In genomic region chr8:46257921-46258682, GRCm38 (mm10) we compare ENCODE assay signal across 38 mouse cellular contexts. TPM values are rescaled to one million over a fixed set of nuclear protein-coding genes. Genes with fewer than 3 reads are reported as not detected.
DNase-seq lines count a peak whose midpoint lies in the region; ATAC-seq lines count a peak whose summit lies in the region.
"Had no signal": no experiment of that assay in that cellular context is flagged by ENCODE, and none has a peak within 500 bp of the region (broad histone marks: within the 10 kb centered on the region; RNA-seq: fewer than 3 reads in every experiment).

No protein-coding gene starts in this region.

- no peak overlapping the region for H3K4me2 ChIP-seq in embryonic facial prominence, embryonic 14.5 days (ENCODE audit: low read depth, low read length)
- peak overlapping the region; percentile 5; the same call in 1 of the 2 replicates for H3K4me2 ChIP-seq in hindbrain, embryonic 11.5 days (replicated peaks; ENCODE audit: low read depth, low read length)
- H3K4me2 ChIP-seq in hindbrain, embryonic 16.5 days (ENCODE audit: low read length), result no peak overlapping the region; the same call in 1 of the 2 replicates
- H3K4me2 ChIP-seq in midbrain, embryonic 11.5 days, result peak overlapping the region; percentile 31
- peak overlapping the region; percentile 44 for H3K4me2 ChIP-seq in midbrain, embryonic 16.5 days (ENCODE audit: low read length)
- H3K4me2 ChIP-seq: embryonic facial prominence, embryonic 13.5 days; forebrain, embryonic 13.5 days; hindbrain, embryonic 14.5 days; intestine, embryonic 15.5 days; limb, embryonic 13.5 days; liver, embryonic 11.5 days; lung, embryonic 15.5 days; neural tube, embryonic 15.5 days had no signal

- no peaks in the 10 kb centered on the region for H3K4me1 ChIP-seq in embryonic facial prominence, embryonic 14.5 days (ENCODE audit: control insufficient read depth, insufficient read depth, low read length)
- peaks cover 11% of the 10 kb centered on the region for H3K4me1 ChIP-seq in embryonic facial prominence, embryonic 10.5 days
- H3K4me1 ChIP-seq in hindbrain, embryonic 11.5 days (replicated peaks; ENCODE audit: control insufficient read depth, insufficient read depth, low read length), result 0 out of 2 replicates have a peak, but pooled peaks cover 2% of the 10 kb centered on the region
- H3K4me1 ChIP-seq in hindbrain, embryonic 16.5 days (ENCODE audit: control insufficient read depth, insufficient read depth, low read depth, low read length), result no peaks in the 10 kb centered on the region
- H3K4me1 ChIP-seq in midbrain, embryonic 11.5 days (ENCODE audit: control insufficient read depth, insufficient read depth, low read length), result peaks cover 13% of the 10 kb centered on the region
- H3K4me1 ChIP-seq in midbrain, embryonic 16.5 days (ENCODE audit: control insufficient read depth, insufficient read depth, low read length), result peaks cover 3% of the 10 kb centered on the region; the same call in 1 of the 2 replicates
- H3K4me1 ChIP-seq: forebrain, embryonic 13.5 days; intestine, embryonic 15.5 days; limb, embryonic 13.5 days; lung, embryonic 15.5 days; megakaryocyte, embryonic 14.5 days; neural tube, embryonic 15.5 days had no signal

- no peaks in the 10 kb centered on the region for H3K27me3 ChIP-seq in embryonic facial prominence, embryonic 14.5 days (replicated peaks; ENCODE audit: control insufficient read depth, insufficient read depth, low read length)
- peaks cover 11% of the 10 kb centered on the region; the same call in 1 of the 2 replicates for H3K27me3 ChIP-seq in embryonic facial prominence, embryonic 10.5 days (replicated peaks; ENCODE audit: low read depth, poor library complexity, severe bottlenecking)
- no peaks in the 10 kb centered on the region for H3K27me3 ChIP-seq in hindbrain, embryonic 11.5 days (ENCODE audit: control insufficient read depth, insufficient read depth, low read length)
- no peaks in the 10 kb centered on the region for H3K27me3 ChIP-seq in hindbrain, embryonic 16.5 days (replicated peaks; ENCODE audit: control insufficient read depth, insufficient read depth, low read length)
- H3K27me3 ChIP-seq in midbrain, embryonic 11.5 days (ENCODE audit: control insufficient read depth, insufficient read depth, low read length), result no peaks in the 10 kb centered on the region; the same call in 1 of the 2 replicates
- no peaks in the 10 kb centered on the region for H3K27me3 ChIP-seq in midbrain, embryonic 16.5 days (ENCODE audit: control insufficient read depth, insufficient read depth, low read depth, low read length)
- H3K27me3 ChIP-seq: CH12.LX; forebrain, embryonic 13.5 days; intestine, embryonic 15.5 days; limb, embryonic 13.5 days; lung, embryonic 15.5 days; megakaryocyte, embryonic 14.5 days; neural tube, embryonic 15.5 days had no signal

- H3K9me3 ChIP-seq in embryonic facial prominence, embryonic 14.5 days (ENCODE audit: control insufficient read depth, low read length), result no peaks in the 10 kb centered on the region
- 0 out of 2 replicates have a peak, but pooled peaks cover 3% of the 10 kb centered on the region for H3K9me3 ChIP-seq in embryonic facial prominence, embryonic 10.5 days
- H3K9me3 ChIP-seq in hindbrain, embryonic 11.5 days (ENCODE audit: control insufficient read depth, low read length), result no peaks in the 10 kb centered on the region
- H3K9me3 ChIP-seq in hindbrain, embryonic 16.5 days (ENCODE audit: control insufficient read depth, low read length), result no peaks in the 10 kb centered on the region
- H3K9me3 ChIP-seq in midbrain, embryonic 11.5 days (ENCODE audit: control insufficient read depth, low read length), result no peaks in the 10 kb centered on the region
- H3K9me3 ChIP-seq in midbrain, embryonic 16.5 days (replicated peaks; ENCODE audit: control insufficient read depth, low read length, poor library complexity, severe bottlenecking), result no peaks in the 10 kb centered on the region
- H3K9me3 ChIP-seq: embryonic facial prominence, embryonic 13.5 days; forebrain, embryonic 13.5 days; intestine, embryonic 15.5 days; limb, embryonic 13.5 days; lung, embryonic 15.5 days; neural tube, embryonic 15.5 days had no signal

- H3K4me3 ChIP-seq in embryonic facial prominence, embryonic 14.5 days (ENCODE audit: low read depth, low read length), result no peak overlapping the region
- no peak overlapping the region for H3K4me3 ChIP-seq in embryonic facial prominence, embryonic 10.5 days
- H3K4me3 ChIP-seq in hindbrain, embryonic 11.5 days (ENCODE audit: low read depth, low read length), result no peak overlapping the region
- H3K4me3 ChIP-seq in hindbrain, embryonic 16.5 days (ENCODE audit: low read length), result no peak overlapping the region
- H3K4me3 ChIP-seq in midbrain, embryonic 11.5 days (ENCODE audit: low read depth, low read length), result no peak overlapping the region
- H3K4me3 ChIP-seq in midbrain, embryonic 16.5 days (ENCODE audit: low read depth, low read length), result no peak overlapping the region
- H3K4me3 ChIP-seq: embryonic facial prominence, embryonic 13.5 days; forebrain, embryonic 13.5 days; intestine, embryonic 15.5 days; limb, embryonic 13.5 days; lung, embryonic 15.5 days; megakaryocyte, embryonic 14.5 days; neural tube, embryonic 15.5 days had no signal

- H3K36me3 ChIP-seq in embryonic facial prominence, embryonic 14.5 days (ENCODE audit: control insufficient read depth, insufficient read depth, low read length), result no peaks in the 10 kb centered on the region
- H3K36me3 ChIP-seq in embryonic facial prominence, embryonic 10.5 days (replicated peaks), result no peaks in the 10 kb centered on the region
- no peaks in the 10 kb centered on the region for H3K36me3 ChIP-seq in hindbrain, embryonic 11.5 days (ENCODE audit: control insufficient read depth, insufficient read depth, low read length)
- no peaks in the 10 kb centered on the region for H3K36me3 ChIP-seq in hindbrain, embryonic 16.5 days (ENCODE audit: control insufficient read depth, insufficient read depth, low read length)
- no peaks in the 10 kb centered on the region for H3K36me3 ChIP-seq in midbrain, embryonic 11.5 days (ENCODE audit: control insufficient read depth, insufficient read depth, low read length)
- no peaks in the 10 kb centered on the region for H3K36me3 ChIP-seq in midbrain, embryonic 16.5 days (ENCODE audit: control insufficient read depth, insufficient read depth, low read length)
- H3K36me3 ChIP-seq: embryonic facial prominence, embryonic 13.5 days; intestine, embryonic 15.5 days; limb, embryonic 13.5 days; lung, embryonic 15.5 days; neural tube, embryonic 15.5 days had no signal

- no peak overlapping the region for H3K27ac ChIP-seq in embryonic facial prominence, embryonic 14.5 days (replicated peaks; ENCODE audit: low read depth, low read length)
- no peak overlapping the region for H3K27ac ChIP-seq in embryonic facial prominence, embryonic 10.5 days (replicated peaks)
- no peak overlapping the region for H3K27ac ChIP-seq in hindbrain, embryonic 11.5 days (ENCODE audit: low read depth, low read length)
- H3K27ac ChIP-seq in hindbrain, embryonic 16.5 days (ENCODE audit: low read depth, low read length), result no peak overlapping the region
- H3K27ac ChIP-seq in midbrain, embryonic 11.5 days (ENCODE audit: low read depth, low read length), result peak overlapping the region; percentile 32; the same call in 1 of the 2 replicates
- no peak overlapping the region for H3K27ac ChIP-seq in midbrain, embryonic 16.5 days (ENCODE audit: low read length)
- H3K27ac ChIP-seq: embryonic facial prominence, embryonic 13.5 days; forebrain, embryonic 13.5 days; hindbrain, embryonic 14.5 days; intestine, embryonic 15.5 days; limb, embryonic 13.5 days; lung, embryonic 15.5 days; neural tube, embryonic 15.5 days had no signal

- DNase-seq in embryonic facial prominence, embryonic 14.5 days (ENCODE audit: low spot score), result peak; percentile 43
- no peak for DNase-seq in embryonic facial prominence, embryonic 10.5 days (ENCODE audit: low spot score)
- no peak for DNase-seq in hindbrain, embryonic 11.5 days (ENCODE audit: low spot score)
- peak; percentile 90 for DNase-seq in midbrain, embryonic 11.5 days (ENCODE audit: low spot score, missing footprints)
- DNase-seq in spleen, adult 18-20 months, result no peak
- DNase-seq: adrenal gland, postnatal 10 days; cerebellum, adult 11 months; cerebellum, adult 9-10 months; cerebellum, postnatal 36 days; gastrocnemius, postnatal 36 days; heart, postnatal 4 days; kidney, adult 2 months; kidney, postnatal 4 days; lung, postnatal 4 days; right cerebral cortex, adult 18-20 months; right cerebral cortex, postnatal 4 days had no signal

- WGBS in embryonic facial prominence, embryonic 14.5 days, result 23% methylated on average over 19 of the region's 19 CpGs
- 28% methylated on average over 19 of the region's 19 CpGs for WGBS in embryonic facial prominence, embryonic 10.5 days
- 35% methylated on average over 19 of the region's 19 CpGs for WGBS in hindbrain, embryonic 11.5 days
- WGBS in hindbrain, embryonic 16.5 days, result 32% methylated on average over 19 of the region's 19 CpGs
- WGBS in midbrain, embryonic 11.5 days, result 13% methylated on average over 19 of the region's 19 CpGs
- whole genome bisulfite sequencing in midbrain, embryonic 16.5 days, result 11% methylated on average over 19 of the region's 19 CpGs

- peak; percentile 81; the same call in 1 of the 2 replicates for ATAC-seq in embryonic facial prominence, embryonic 14.5 days (ENCODE audit: low read depth)
- ATAC-seq in hindbrain, embryonic 11.5 days (ENCODE audit: low FRiP score), result no peak
- ATAC-seq in hindbrain, embryonic 16.5 days, result no peak
- peak; percentile 96 for ATAC-seq in midbrain, embryonic 11.5 days (ENCODE audit: low FRiP score)
- ATAC-seq in midbrain, embryonic 16.5 days, result peak; percentile 54; the same call in 1 of the 2 replicates
- ATAC-seq in erythroid progenitor cell, adult 5-6 weeks (replicated peaks; ENCODE audit: low FRiP score, poor library complexity, severe bottlenecking), result no peak
- ATAC-seq: forebrain, embryonic 13.5 days; intestine, embryonic 15.5 days had no signal

- no peak overlapping the region for H3K9ac ChIP-seq in embryonic facial prominence, embryonic 14.5 days (ENCODE audit: low read depth, low read length)
- H3K9ac ChIP-seq in hindbrain, embryonic 11.5 days (ENCODE audit: low read depth, low read length), result no peak overlapping the region
- H3K9ac ChIP-seq in hindbrain, embryonic 16.5 days (ENCODE audit: low read depth, low read length), result no peak overlapping the region
- no peak overlapping the region for H3K9ac ChIP-seq in midbrain, embryonic 11.5 days (ENCODE audit: low read length)
- H3K9ac ChIP-seq in midbrain, embryonic 16.5 days (ENCODE audit: low read depth, low read length), result no peak overlapping the region
- H3K9ac ChIP-seq: embryonic facial prominence, embryonic 13.5 days; forebrain, embryonic 13.5 days; hindbrain, embryonic 14.5 days; intestine, embryonic 15.5 days; limb, embryonic 13.5 days; lung, embryonic 15.5 days; neural tube, embryonic 15.5 days had no signal

RNA-seq across cellular contexts. Expression of gene Helt, which starts 36.4 kb away (rescaled TPM):
- polyA plus RNA-seq in embryonic facial prominence, embryonic 14.5 days (2014; fragmentation: Nextera tagmentation; extraction: Ambion mirVana), result 0.39 and 0.72 TPM in 2 replicates
- 0.36 and 0.64 TPM in 2 replicates for polyA plus RNA-seq in embryonic facial prominence, embryonic 10.5 days (2016; fragmentation: Nextera tagmentation; extraction: Ambion mirVana)
- 0.60 and 1.1 TPM in 2 replicates for polyA plus RNA-seq in hindbrain, embryonic 11.5 days (2014; fragmentation: Nextera tagmentation; extraction: Ambion mirVana)
- 1.0 TPM in 1 of 2 replicates, not detected in the other for polyA plus RNA-seq in hindbrain, embryonic 16.5 days (2015; fragmentation: Nextera tagmentation; extraction: Ambion mirVana)
- 48.9 and 49.0 TPM in 2 replicates for polyA plus RNA-seq in midbrain, embryonic 11.5 days (2014; fragmentation: Nextera tagmentation; extraction: Ambion mirVana)
- 2.8 and 3.2 TPM in 2 replicates for polyA plus RNA-seq in midbrain, embryonic 16.5 days (2015; fragmentation: Nextera tagmentation; extraction: Ambion mirVana)
- not detected in 2 replicates for total RNA-seq in erythroid progenitor cell, adult 5-6 weeks (2015; ENCODE audit: low replicate concordance)
- not detected in 2 replicates for total RNA-seq in erythroid progenitor cell, adult 5-6 weeks (2017; ENCODE audit: low replicate concordance)
- total RNA-seq: adrenal gland, postnatal 10 days; CH12.LX; ES-E14; heart, postnatal 4 days; layer of hippocampus, adult 8-10 months; layer of hippocampus, postnatal 25 days; left cerebral cortex, postnatal 36 days had no signal
- polyA plus RNA-seq: C2C12; embryonic facial prominence, embryonic 13.5 days; heart, embryonic 16.5 days; hindbrain, embryonic 14.5 days; intestine, embryonic 15.5 days; kidney, adult 2 months; kidney, embryonic 16.5 days; limb, embryonic 13.5 days; liver, embryonic 11.5 days; liver, embryonic 16.5 days; lung, embryonic 15.5 days; neural tube, embryonic 15.5 days; stomach, embryonic 14.5 days had no signal

RNA-seq across cellular contexts. Expression of gene Slc25a4, which starts 47.0 kb away (rescaled TPM):
- polyA plus RNA-seq in embryonic facial prominence, embryonic 14.5 days (2014; fragmentation: Nextera tagmentation; extraction: Ambion mirVana), result 580 and 582 TPM in 2 replicates
- 543 and 574 TPM in 2 replicates for polyA plus RNA-seq in embryonic facial prominence, embryonic 10.5 days (2016; fragmentation: Nextera tagmentation; extraction: Ambion mirVana)
- polyA plus RNA-seq in hindbrain, embryonic 11.5 days (2014; fragmentation: Nextera tagmentation; extraction: Ambion mirVana), result 486 and 529 TPM in 2 replicates
- polyA plus RNA-seq in hindbrain, embryonic 16.5 days (2015; fragmentation: Nextera tagmentation; extraction: Ambion mirVana), result 1,030 and 1,170 TPM in 2 replicates
- 477 and 504 TPM in 2 replicates for polyA plus RNA-seq in midbrain, embryonic 11.5 days (2014; fragmentation: Nextera tagmentation; extraction: Ambion mirVana)
- 889 and 969 TPM in 2 replicates for polyA plus RNA-seq in midbrain, embryonic 16.5 days (2015; fragmentation: Nextera tagmentation; extraction: Ambion mirVana)
- 8.0 and 13.3 TPM in 2 replicates for total RNA-seq in erythroid progenitor cell, adult 5-6 weeks (2015; ENCODE audit: low replicate concordance)
- 8.7 and 15.9 TPM in 2 replicates for total RNA-seq in erythroid progenitor cell, adult 5-6 weeks (2017; ENCODE audit: low replicate concordance)

Comparison
In these comparisons a context has a peak if more than half of its experiments do, and no peak if none do; other contexts are left out.
1. DNase-seq: peak in embryonic facial prominence, embryonic 14.5 days (single experiment) and midbrain, embryonic 11.5 days (single experiment); none in embryonic facial prominence, embryonic 10.5 days (single experiment), hindbrain, embryonic 11.5 days (single experiment) and spleen, adult 18-20 months (0 of 2).
2. H3K4me2 ChIP-seq: peak in hindbrain, embryonic 11.5 days (single experiment), midbrain, embryonic 11.5 days (single experiment) and midbrain, embryonic 16.5 days (single experiment); none in embryonic facial prominence, embryonic 14.5 days (single experiment) and hindbrain, embryonic 16.5 days (single experiment).
3. RNA of gene Helt, which starts 36.4 kb away (polyA plus RNA-seq): 48.9 to 49.0 TPM in midbrain, embryonic 11.5 days; 2.8 to 3.2 TPM in midbrain, embryonic 16.5 days, 0.60 to 1.1 TPM in hindbrain, embryonic 11.5 days, 0.39 to 0.72 TPM in embryonic facial prominence, embryonic 14.5 days, 0.36 to 0.64 TPM in embryonic facial prominence, embryonic 10.5 days and 1.0 TPM in hindbrain, embryonic 16.5 days; every median in the first group is over 10 times any median in the second.
4. ATAC-seq: peak in embryonic facial prominence, embryonic 14.5 days (single experiment), midbrain, embryonic 11.5 days (single experiment) and midbrain, embryonic 16.5 days (single experiment); none in hindbrain, embryonic 11.5 days (single experiment), hindbrain, embryonic 16.5 days (single experiment) and erythroid progenitor cell, adult 5-6 weeks (single experiment).